Mouse (Mus musculus) cerebellum, postnatal 10 days (tissue): Measurements from ENCODE around the gene Mgst3.

Experiments used
- DNase-seq, 2 experiments: peaks; one replicate each; pipeline ENCODE4 v3.0.0; 2021; ENCODE audit warnings: mixed read lengths in 2 of 2

Mgst3 gene

GRCm38 (mm10) chr1:167393683-167394492 lies at the start of gene Mgst3:
TSS of gene Mgst3 (minus strand) at chr1:167393841.
- DNase-seq: peak; percentile 95 to 96

DNA sequence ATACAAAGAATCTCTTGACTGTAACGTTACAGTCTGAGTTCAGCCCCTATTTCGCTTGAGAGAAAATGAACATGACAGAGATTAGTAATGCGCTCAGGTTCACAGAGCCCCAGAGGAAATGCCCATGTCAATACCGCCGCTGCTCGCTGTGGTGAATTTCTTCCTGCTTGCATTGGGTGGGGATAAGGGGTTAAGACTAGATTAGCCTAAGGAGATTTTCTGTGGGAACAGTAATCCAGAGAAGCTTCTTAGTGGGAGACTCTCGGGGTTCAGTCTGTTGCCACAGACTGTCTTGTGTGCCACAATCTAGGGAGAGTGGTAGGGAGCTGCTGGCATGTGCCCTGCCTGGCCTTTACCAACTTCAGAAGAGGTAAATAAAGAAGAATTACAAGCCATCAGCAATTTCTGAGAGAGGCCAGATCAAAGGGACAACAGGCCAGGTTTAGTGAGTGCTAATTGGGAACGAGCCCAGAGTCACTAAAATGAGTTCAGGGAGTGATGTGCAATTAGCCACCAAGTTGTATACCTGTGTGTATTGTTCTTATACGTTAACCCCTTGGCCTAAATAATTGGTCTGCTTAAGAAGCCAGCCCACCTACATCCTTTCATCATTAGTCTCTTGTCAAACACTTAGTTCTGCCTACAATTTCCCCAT lies 44.7 kb upstream of the Mgst3 start:
- no peak for DNase-seq

DNA sequence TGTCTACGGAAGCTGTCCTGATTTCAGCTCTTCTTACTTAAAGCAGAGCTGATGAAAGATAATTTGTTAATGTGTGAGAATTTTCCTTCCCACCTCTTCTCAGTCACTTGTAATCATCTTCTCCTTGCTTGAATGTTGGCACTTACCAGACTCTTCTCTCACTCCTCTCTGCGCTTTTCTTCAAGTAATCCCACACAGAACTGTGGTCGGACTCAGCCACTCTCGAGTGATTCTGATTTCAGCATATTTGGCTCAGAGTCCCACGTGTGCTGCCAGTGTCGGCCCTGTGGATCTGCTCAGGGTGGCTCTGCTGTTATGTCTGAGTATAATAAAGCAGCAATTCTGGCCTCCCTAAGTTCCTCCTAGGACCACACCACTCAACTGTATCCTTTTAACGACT lies 43.5 kb upstream of the Mgst3 start:
- no peak for DNase-seq

DNA sequence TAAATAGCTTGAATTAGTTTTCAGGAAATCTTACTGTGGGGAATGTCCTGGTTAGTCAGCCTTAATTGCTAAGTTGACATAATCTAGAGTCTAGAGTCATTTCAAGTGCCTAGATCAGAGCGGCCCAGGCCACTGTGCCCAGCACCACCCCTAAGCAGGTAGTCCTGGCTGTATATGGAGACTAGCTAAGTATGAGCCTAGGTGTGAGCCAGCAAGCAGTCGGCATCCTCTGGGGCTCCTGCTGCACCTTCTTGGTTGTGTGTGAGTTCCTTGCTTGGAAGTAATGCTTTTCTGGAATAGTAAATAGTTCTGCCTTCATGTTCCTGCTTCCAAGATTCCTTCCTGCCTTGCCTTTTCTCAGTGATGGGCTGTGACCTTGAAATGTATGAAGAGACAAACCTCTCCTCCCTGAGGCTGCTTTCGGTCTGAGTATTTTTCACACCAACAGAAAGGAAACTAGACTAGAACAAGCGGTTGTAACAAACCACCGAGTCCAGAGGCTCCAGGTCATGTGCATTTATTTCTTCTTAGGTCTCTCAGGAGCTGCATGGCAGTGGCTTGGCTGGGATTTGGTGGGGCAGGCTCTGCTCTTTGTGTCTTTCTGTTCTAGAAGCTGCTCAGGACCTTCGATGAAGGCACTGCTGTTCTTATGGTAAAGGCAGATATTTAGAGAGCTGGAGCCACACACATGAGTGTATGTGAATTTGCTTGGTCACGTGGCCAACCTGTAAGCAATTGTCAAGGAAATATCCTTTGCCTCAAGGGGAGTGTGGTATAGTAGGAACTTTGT lies 42.7 kb upstream of the Mgst3 start:
- DNase-seq: no peak

- no peak for DNase-seq
Measured at GRCm38 (mm10) chr1:167434931-167435330, 41.3 kb upstream of the Mgst3 start.

DNA sequence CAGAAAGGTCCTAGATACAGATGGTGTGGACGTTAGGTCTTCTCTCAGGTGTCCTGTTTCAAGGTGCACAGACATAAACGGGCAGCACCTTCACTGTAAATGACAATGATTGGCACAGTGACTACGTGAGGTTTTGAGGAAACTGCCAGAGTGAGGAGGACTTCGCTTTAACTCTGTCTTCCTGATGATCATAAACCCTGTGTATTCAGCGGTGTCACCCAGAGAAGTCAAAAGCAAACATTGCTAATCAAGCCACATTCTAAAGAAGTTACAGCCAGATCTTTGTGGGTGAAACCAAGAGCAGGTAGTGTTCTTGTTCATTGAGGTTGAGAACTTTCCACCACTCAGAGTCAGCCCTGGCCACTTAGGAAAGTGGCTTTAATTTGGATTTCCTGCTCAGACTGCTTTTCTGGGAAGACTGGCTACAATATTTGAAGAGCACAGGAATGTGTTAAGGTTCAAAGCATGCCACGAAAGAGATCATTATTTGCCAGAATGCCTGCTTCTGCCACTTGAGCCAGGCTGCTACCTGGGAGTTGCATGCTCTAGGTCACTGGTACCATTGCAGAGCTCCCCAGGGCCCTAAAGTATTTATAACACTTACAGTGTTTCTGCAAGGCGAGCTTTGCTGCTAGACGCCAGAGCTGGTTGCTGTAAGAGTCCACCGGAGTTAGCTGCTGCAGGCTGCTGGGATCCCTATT lies 37.5 kb upstream of the Mgst3 start:
- no peak for DNase-seq

DNA sequence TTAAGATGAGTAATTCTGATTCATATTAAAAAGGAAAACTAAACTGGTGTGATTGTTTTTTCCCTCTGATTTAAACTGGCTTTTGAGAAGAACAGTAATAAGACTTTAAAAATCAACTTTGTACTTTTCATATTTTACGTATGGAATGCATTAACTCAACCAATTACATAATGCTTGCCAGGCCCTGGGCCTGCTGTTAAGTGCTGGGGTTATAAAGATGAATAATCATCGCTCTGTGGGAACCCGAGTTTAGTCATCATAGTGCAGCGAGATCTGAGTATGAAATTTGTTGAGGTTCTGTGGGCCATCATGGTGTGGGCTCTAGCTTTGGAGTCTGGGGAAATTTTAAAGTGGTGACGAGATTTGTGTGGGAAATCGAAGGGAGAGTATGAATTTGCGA lies 33.0 kb upstream of the Mgst3 start:
- DNase-seq: no peak

- DNase-seq: no peak
Measured at GRCm38 (mm10) chr1:167425572-167425971, 31.9 kb upstream of the Mgst3 start.

DNA sequence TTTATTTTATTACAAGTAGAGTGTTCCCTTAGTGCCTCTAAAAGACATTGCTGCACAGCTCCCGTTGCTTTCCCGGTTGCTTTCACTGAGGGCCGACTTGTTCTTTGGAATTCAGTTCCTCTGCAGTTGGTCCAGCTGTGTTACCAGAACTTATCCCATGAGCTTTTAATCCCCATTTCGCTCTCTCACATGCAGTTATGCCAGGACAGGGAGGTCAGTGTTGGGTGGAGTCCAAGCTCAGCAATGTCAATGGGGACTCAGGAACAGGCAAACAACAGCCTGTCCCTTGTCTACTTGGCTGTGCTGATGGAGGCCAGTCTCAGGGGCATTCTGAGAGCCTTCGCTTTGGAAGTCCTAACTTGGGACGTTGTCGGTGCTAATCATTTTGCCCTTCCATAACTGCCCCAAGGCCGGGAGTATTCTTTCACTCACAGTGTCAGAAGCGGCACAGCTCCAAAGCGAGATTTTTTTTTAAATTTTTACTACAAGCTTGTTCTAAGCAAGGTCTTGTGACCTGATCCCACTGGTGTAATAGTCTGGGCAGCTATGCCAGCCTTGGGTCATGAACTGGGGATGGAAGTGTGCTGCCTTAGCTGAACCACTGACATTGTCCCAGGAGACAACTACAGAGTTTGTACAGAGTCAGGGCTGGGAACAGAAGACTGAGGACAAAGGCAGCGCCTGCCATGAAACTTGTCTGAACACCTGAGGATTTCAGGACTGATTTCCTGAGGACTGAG lies 29.0 kb upstream of the Mgst3 start:
- DNase-seq: peak in 1 of 2 experiments; percentile 18

GRCm38 (mm10) chr1:167414846-167415245 lies 21.2 kb upstream of the Mgst3 start:
- peak; percentile 87 to 90 for DNase-seq

DNA sequence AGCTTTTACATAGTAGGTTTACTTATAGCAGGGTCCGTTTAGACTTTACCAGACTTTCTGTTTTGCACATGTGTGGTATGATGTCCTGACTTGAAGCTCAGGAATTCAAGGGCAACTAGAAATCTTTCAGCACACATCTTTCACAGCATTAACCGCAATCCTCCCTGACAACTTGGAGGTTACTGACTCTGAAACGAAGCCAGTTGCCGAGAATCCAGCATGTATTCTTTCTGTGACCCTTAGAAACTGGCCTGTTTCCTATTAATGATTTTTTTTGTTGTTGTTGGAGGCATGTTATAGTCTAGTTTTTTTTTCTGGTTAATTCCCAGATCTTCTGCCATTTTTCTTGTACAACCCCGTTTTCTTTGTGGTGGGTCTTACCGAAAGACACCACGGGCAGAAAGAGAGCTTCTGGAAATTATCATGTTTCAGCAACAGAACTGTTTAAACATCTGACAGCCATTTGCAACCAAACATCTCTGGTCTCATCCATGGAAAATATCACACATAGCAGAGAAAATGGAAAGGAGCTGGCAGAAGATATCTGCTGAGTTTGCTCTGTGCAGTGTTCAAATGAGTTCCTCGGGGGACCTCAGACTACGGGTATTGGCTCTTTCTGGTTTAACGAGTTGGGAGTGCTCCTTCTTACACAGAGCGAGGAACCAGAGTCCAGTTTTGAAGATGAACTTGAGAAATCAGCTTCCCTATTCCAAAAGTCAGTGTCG lies 18.5 kb upstream of the Mgst3 start:
- DNase-seq: no peak

- DNase-seq: peak in 1 of 2 experiments; percentile 10
Measured at GRCm38 (mm10) chr1:167409601-167410000, 16.0 kb upstream of the Mgst3 start.

- no peak for DNase-seq
Measured at GRCm38 (mm10) chr1:167405237-167405636, 11.6 kb upstream of the Mgst3 start.

DNA sequence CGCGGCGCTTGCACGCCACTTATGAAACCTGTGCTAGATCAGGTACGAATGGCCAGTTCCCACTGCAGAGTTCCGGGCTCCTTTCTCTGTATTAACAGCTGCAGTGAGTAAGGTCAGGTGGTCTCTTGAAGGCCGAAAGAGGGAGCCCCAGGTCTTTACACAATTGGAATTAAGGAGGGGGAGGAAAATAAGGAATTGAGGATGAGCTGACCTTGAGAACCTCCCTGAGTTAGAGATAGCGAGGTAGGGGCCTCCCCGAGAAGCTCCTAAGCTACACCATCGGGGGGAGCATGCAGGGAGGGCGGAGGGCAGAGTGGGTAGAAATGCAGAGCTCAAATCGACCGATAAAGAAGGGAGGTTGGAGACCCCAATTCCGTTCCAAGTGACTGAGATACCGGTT lies 360 bp downstream of the Mgst3 start:
- DNase-seq: peak in 1 of 2 experiments; percentile 44

- peak; percentile 41 to 59 for DNase-seq
Measured at GRCm38 (mm10) chr1:167392687-167393086, 954 bp downstream of the Mgst3 start.

GRCm38 (mm10) chr1:167392031-167392640 lies 1.5 kb downstream of the Mgst3 start:
- DNase-seq: no peak

GRCm38 (mm10) chr1:167391241-167391640 lies 2.4 kb downstream of the Mgst3 start:
- DNase-seq: no peak

GRCm38 (mm10) chr1:167390381-167390780 lies 3.3 kb downstream of the Mgst3 start:
- DNase-seq: no peak

DNA sequence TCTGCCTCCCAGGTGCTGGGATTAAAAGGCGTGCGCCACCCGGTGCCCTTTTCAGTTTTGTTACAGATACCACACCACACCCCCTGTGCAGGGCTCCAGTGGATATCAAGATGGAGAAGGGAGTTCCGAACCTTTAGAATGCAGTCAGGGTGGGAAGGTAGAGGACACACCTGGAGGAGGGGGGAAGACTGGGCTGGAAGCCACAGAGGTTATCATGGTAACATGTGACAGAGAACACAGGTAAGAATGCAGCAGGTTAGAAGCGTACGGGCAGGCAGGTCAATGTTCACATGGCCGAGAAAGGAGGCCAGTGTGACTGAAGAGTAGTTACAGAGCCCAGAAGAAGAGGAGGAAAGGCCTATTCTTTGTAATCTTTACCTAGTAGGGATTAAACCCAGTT lies 4.1 kb downstream of the Mgst3 start:
- DNase-seq: no peak

GRCm38 (mm10) chr1:167388571-167388970 lies 5.1 kb downstream of the Mgst3 start:
- DNase-seq: no peak

- no peak for DNase-seq
Measured at GRCm38 (mm10) chr1:167387796-167388195, 5.8 kb downstream of the Mgst3 start.
